Mouse (Mus musculus): ENCODE data around the gene Xab2. TPM values are rescaled to one million over a fixed set of nuclear protein-coding genes. Genes with fewer than 3 reads are reported as not detected.

Gene Xab2
- total and polyA plus RNA-seq, 3 experiments: 49.9 to 60.7 (median 57.1) TPM

- Histone ChIP-seq H3K27ac (ENCODE audit: insufficient read depth, low read depth) (no peak overlapping the region), H3K4me2 (ENCODE audit: insufficient read depth, low read depth, poor library complexity, severe bottlenecking) (no peak overlapping the region)
Measured at GRCm38 (mm10) chr8:3606593-3606992, 14.5 kb downstream of the Xab2 start.

DNA sequence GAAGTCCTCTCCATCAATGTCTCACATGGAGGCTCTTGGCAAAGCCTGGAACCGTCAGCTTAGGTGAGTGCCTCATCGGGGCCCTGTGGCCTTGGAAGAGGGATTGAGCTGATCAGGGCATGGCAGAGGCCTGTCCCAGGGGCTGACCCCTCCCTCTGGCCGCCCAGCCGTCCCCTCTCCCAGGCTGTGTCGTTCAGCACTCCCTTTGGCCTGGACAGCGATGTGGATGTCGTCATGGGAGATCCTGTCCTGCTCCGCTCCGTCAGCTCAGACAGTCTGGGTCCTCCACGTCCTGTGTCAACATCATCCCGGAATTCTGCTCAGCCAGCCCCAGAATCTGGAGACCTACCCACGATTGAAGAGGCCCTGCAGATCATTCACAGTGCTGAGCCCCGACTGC, 17.7 kb downstream of the Xab2 start:
- TF ChIP-seq BHLHE40 (IDR thresholded peaks at IDR 0.05; ENCODE audit: low read depth, low read length): no peak
- TF ChIP-seq ETS1 (conservative IDR thresholded peaks at IDR 0.05; ENCODE audit: low read depth, low read length): no peak
- no peak for TF ChIP-seq MAZ (IDR thresholded peaks at IDR 0.05; ENCODE audit: low read depth, low read length)
- TF ChIP-seq POLR2AphosphoS2 (IDR thresholded peaks at IDR 0.05; ENCODE audit: low read depth, low read length): no peak
- no peak for TF ChIP-seq ZNF384 (IDR thresholded peaks at IDR 0.05; ENCODE audit: low read depth, low read length)
- TF ChIP-seq MAX (IDR thresholded peaks at IDR 0.05; ENCODE audit: low read length): no peak
- no peak for TF ChIP-seq MEF2A (IDR thresholded peaks at IDR 0.05; ENCODE audit: borderline replicate concordance, low read depth, low read length)
- no peak for TF ChIP-seq PAX5 (IDR thresholded peaks at IDR 0.05; ENCODE audit: low read length)
- TF ChIP-seq ZKSCAN1 (IDR thresholded peaks at IDR 0.05; ENCODE audit: borderline replicate concordance, low read depth, low read length): no peak
- no peak for TF ChIP-seq ZC3H11A (IDR thresholded peaks at IDR 0.05; ENCODE audit: low read depth, low read length)
- no peaks in the 10 kb centered on the region for H3K27me3 ChIP-seq (replicated peaks)
- no peak overlapping the region for H3K27ac ChIP-seq (ENCODE audit: insufficient read depth, low read depth)
- H3K4me1 ChIP-seq (ENCODE audit: control insufficient read depth in 1 of 2, insufficient read depth in 2 of 2): peaks cover 10 to 19% of the 10 kb centered on the region in 2 experiments
- no peak overlapping the region for H3K9ac ChIP-seq (ENCODE audit: insufficient read depth, low read depth)
- no peaks in the 10 kb centered on the region for H3K9me3 ChIP-seq (replicated peaks; ENCODE audit: low read length)
- no peaks in the 10 kb centered on the region for H3K79me2 ChIP-seq (replicated peaks; ENCODE audit: control insufficient read depth, extremely low read depth, insufficient read depth, poor library complexity, severe bottlenecking)
- dilution Hi-C loops (cut with MboI; ENCODE audit: extremely low pct_ligation_motif_present, extremely low pct_unique_long_range_greater_than_20kb, low sequenced_read_pairs) (no loop called here), in situ Hi-C loops (cut with MboI; ENCODE audit: low pct_ligation_motif_present, low pct_unique_long_range_greater_than_20kb, low sequenced_read_pairs) (no loop called here)
- peaks cover 6 to 32% of the 10 kb centered on the region in 2 experiments for H3K36me3 ChIP-seq (replicated peaks in 1 of 2; ENCODE audit: control insufficient read depth in 1 of 2, insufficient read depth in 1 of 2, low read length in 1 of 2)
- H3K4me3 ChIP-seq (replicated peaks in 1 of 3; ENCODE audit: low read depth in 2 of 3, low read length in 2 of 3, poor library complexity in 1 of 3): no peak overlapping the region
- H3K4me2 ChIP-seq (ENCODE audit: insufficient read depth, low read depth, poor library complexity, severe bottlenecking): no peak overlapping the region
- no peak for DNase-seq (ENCODE audit: extremely low read depth)

More at GRCm38 (mm10) chr8:3606593-3606992, 14.5 kb downstream of the Xab2 start:
- Histone ChIP-seq H3K4me1 (ENCODE audit: control insufficient read depth in 1 of 2, insufficient read depth in 2 of 2) (0 out of 4 replicates have a peak, but pooled peaks cover 0 to 5% of the 10 kb centered on the region in 2 experiments), H3K79me2 (replicated peaks; ENCODE audit: control insufficient read depth, extremely low read depth, insufficient read depth, poor library complexity, severe bottlenecking) (no peaks in the 10 kb centered on the region), H3K4me3 (replicated peaks in 1 of 3; ENCODE audit: low read depth in 2 of 3, low read length in 2 of 3, poor library complexity in 1 of 3) (no peak overlapping the region), H3K36me3 (replicated peaks in 1 of 2; ENCODE audit: control insufficient read depth in 1 of 2, insufficient read depth in 1 of 2, low read length in 1 of 2) (peaks cover 35 to 63% of the 10 kb centered on the region in 2 experiments), H3K9ac (ENCODE audit: insufficient read depth, low read depth) (no peak overlapping the region), H3K9me3 (replicated peaks; ENCODE audit: low read length) (no peaks in the 10 kb centered on the region), H3K27me3 (replicated peaks) (no peaks in the 10 kb centered on the region)
- TF ChIP-seq POLR2AphosphoS2 (IDR thresholded peaks at IDR 0.05; ENCODE audit: low read depth, low read length): no peak
- no peak for TF ChIP-seq MAFK (IDR thresholded peaks at IDR 0.05; ENCODE audit: insufficient replicate concordance, low read length)
- no peak for TF ChIP-seq RCOR1 (conservative IDR thresholded peaks at IDR 0.05; ENCODE audit: low read depth, low read length)
- TF ChIP-seq MEF2A (IDR thresholded peaks at IDR 0.05; ENCODE audit: borderline replicate concordance, low read depth, low read length): no peak
- TF ChIP-seq JUND (conservative IDR thresholded peaks at IDR 0.05; ENCODE audit: low read depth, low read length): no peak
- TF ChIP-seq GABPA (IDR thresholded peaks at IDR 0.05; ENCODE audit: insufficient replicate concordance, low read depth, low read length): no peak
- in situ Hi-C loops (cut with MboI; ENCODE audit: low pct_ligation_motif_present, low pct_unique_long_range_greater_than_20kb, low sequenced_read_pairs): no loop called here
- dilution Hi-C loops (cut with MboI; ENCODE audit: extremely low pct_ligation_motif_present, extremely low pct_unique_long_range_greater_than_20kb, low sequenced_read_pairs): no loop called here
- no peak for DNase-seq (ENCODE audit: extremely low read depth)
